Mouse (Mus musculus) heart, embryonic 13.5 days (tissue): ENCODE results near the gene Gm867. TPM values are rescaled to one million over a fixed set of nuclear protein-coding genes. Genes with fewer than 3 reads are reported as not detected.
A peak's percentile ranks its signal among the peaks of the same experiment; 100 is the strongest.

ENCODE experiments used
- ATAC-seq: fragments of 200-750 bp; cut with Nextera tagmentation; 2 replicates; pipeline ENCODE4 v1.8.0; 2017; ENCODE audit warnings: moderate TSS enrichment; ENCODE audit not compliant: insufficient number of reproducible peaks, low FRiP score, low TSS enrichment; ENCODE audit errors: extremely low read depth
- H3K27ac ChIP-seq: fragments of 300-500 bp; sonication (generic); replicated peaks from 2 replicates; pipeline ENCODE4 v1.5.1; 2015; ENCODE audit warnings: moderate library complexity, mild to moderate bottlenecking, inconsistent platforms
- H3K27me3 ChIP-seq: fragments of 300-500 bp; sonication (generic); replicated peaks from 2 replicates; pipeline ENCODE4 v1.6.1; 2015; ENCODE audit warnings: mild to moderate bottlenecking, inconsistent platforms
- H3K36me3 ChIP-seq: fragments of 300-500 bp; sonication (generic); 2 replicates; pipeline ENCODE4 v1.6.1; 2015; ENCODE audit warnings: mild to moderate bottlenecking, inconsistent platforms
- H3K4me1 ChIP-seq: fragments of 300-500 bp; sonication (generic); 2 replicates; pipeline ENCODE4 v1.6.1; 2015; ENCODE audit warnings: inconsistent platforms
- H3K4me2 ChIP-seq: fragments of 300-500 bp; sonication (generic); 2 replicates; pipeline ENCODE4 v1.6.1; 2015; ENCODE audit warnings: inconsistent platforms, mild to moderate bottlenecking, moderate library complexity
- H3K4me3 ChIP-seq: fragments of 300-500 bp; sonication (generic); 2 replicates; pipeline ENCODE4 v1.5.1; 2015; ENCODE audit warnings: moderate library complexity, mild to moderate bottlenecking, inconsistent platforms
- H3K9ac ChIP-seq: fragments of 300-500 bp; sonication (generic); 2 replicates; pipeline ENCODE4 v1.6.1; 2015; ENCODE audit warnings: inconsistent platforms, mild to moderate bottlenecking, moderate library complexity
- H3K9me3 ChIP-seq: fragments of 300-500 bp; sonication (generic); 2 replicates; pipeline ENCODE4 v1.6.1; 2016; ENCODE audit warnings: inconsistent platforms
- WGBS: fragments of 180-500 bp; shearing (Covaris S2); methylation state at CpG from one replicate; pipeline ENCODE4 v1.1.7; 2015; ENCODE audit warnings: mixed read lengths; 5-methylcytosine and 5-hydroxymethylcytosine counted together
- polyA plus RNA-seq: library from polyadenylated mRNA; unstranded; fragments of >200 nt; fragmentation: Nextera tagmentation; extraction: Ambion mirVana; gene quantifications from 2 replicates; pipeline ENCODE4 v1.2.1, GENCODE M21; 2015

Gm867 gene
- 0.99 and 1.8 TPM in 2 replicates for polyA plus RNA-seq

DNA sequence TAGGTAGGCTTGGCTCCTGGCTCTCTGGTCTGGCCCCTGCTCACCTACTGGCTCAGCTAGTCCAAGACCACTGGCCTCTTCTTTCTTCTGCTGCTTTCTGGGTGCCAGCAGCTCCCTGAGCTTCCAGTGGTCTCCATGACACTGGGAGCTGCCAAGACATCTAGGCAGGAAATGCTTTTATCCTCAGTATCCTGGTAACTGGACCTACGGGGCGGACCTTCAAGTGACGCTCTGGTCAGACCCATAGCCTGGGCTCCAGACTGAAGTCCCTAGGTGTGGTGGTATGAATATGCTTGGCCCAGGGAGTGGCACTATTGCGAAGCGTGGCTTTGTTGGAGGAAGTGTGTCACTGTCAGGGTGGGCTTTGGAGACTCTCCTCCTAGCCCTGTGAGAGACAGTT is at the start of gene Gm867:
Gene Gm867, minus strand, starts transcription at position 153 of the 400 bp plus-strand sequence.
- no peak within 1 kb of the TSS for H3K27ac ChIP-seq
- peaks cover 18% of the 10 kb centered on the region for H3K27me3 ChIP-seq
- WGBS, result 55% methylated on average over 5 of the region's 5 CpGs
- no peaks in the 10 kb centered on the region for H3K9me3 ChIP-seq
- peak within 1 kb of the TSS; percentile 25 for H3K4me3 ChIP-seq
- H3K36me3 ChIP-seq, result peaks cover 4% of the 10 kb centered on the region; the same call in 1 of the 2 replicates
- peak within 1 kb of the TSS; percentile 40; the same call in 1 of the 2 replicates for H3K9ac ChIP-seq
- peak within 1 kb of the TSS; percentile 32 for H3K4me2 ChIP-seq
- peaks cover 38% of the 10 kb centered on the region for H3K4me1 ChIP-seq
- no peak for ATAC-seq

DNA sequence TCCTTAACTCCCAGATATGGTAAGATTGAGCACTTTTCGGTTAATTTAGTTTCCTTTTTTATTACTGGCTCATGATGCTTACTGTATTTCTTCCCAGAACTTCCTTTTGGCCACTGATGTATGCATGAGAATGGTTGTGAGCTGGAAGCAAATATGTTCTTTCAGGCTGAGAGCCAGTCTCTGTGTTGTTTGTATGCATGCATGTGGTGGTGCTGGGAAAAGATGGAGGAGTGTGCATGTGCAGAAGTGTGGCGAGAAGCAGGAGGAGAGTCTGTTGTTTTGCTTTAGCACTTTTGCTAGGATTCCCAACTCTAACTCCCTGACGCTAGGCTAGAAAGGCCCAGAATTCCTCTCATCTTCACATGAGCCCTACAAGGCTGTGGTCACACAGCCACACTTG is 39.0 kb upstream of the Gm867 start:
- no peak overlapping the region for H3K4me2 ChIP-seq
- no peaks in the 10 kb centered on the region for H3K9me3 ChIP-seq
- no peak overlapping the region for H3K9ac ChIP-seq
- no peaks in the 10 kb centered on the region for H3K27me3 ChIP-seq
- ATAC-seq, result no peak
- no peaks in the 10 kb centered on the region for H3K36me3 ChIP-seq
- H3K4me1 ChIP-seq, result no peaks in the 10 kb centered on the region
- H3K4me3 ChIP-seq, result no peak overlapping the region
- H3K27ac ChIP-seq, result no peak overlapping the region
- WGBS, result 79% methylated on average over 3 of the region's 3 CpGs

DNA sequence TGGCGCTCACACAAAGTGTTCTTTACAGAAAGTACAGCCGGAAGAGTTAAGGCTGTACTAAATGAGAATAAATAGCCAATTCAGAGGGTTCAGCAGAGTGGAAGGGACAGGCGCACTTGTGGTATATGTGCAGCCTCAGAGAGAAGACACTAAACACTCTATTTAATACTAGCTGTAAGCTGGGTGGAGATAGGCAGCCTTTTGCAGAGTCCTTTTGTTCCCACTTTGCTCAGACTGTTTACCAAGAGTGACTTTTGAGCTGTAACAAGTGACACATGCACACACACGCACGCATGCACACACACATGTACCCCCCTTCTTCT is 38.3 kb upstream of the Gm867 start:
- WGBS, result 84% methylated on average over 5 of the region's 5 CpGs
- H3K4me3 ChIP-seq, result no peak overlapping the region
- no peaks in the 10 kb centered on the region for H3K36me3 ChIP-seq
- H3K4me1 ChIP-seq, result no peaks in the 10 kb centered on the region
- H3K27ac ChIP-seq, result no peak overlapping the region
- H3K4me2 ChIP-seq, result no peak overlapping the region
- H3K9me3 ChIP-seq, result no peaks in the 10 kb centered on the region
- H3K27me3 ChIP-seq, result no peaks in the 10 kb centered on the region
- H3K9ac ChIP-seq, result no peak overlapping the region
- ATAC-seq, result no peak

DNA sequence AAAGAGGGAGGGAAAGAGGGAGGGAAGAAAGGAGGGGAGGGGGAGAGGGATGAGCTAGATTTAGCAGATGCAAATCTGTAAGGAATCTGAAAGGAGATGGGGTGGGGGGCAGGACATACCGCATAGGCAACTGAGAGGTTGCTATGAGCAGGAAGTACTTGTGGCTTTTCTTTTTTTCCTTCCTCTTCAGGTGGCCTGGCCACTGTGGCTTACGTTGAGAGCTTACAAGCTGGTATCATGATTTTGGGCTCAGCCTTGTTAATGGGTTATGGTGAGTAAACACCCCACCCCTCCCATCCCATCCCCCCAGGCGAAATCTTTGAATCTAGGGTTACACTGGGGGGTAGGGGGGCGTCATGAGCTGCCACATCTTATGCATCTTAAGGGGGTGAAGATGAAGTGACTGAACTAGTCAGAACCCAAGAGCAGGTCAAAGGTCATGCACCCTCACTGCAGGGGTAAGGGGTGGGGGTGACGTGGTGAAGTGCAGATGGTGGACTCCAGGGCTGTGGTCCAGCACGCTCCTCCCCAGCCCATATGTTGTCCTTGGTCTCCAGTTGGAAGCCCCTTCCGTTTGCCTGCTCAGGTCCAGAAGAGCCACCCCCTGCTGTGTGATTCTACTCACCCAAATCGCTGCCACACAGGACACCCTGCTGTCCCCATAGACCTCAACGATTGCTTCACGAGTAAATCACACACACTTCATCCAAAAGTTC is 37.8 kb upstream of the Gm867 start:
- Histone ChIP-seq H3K36me3 (no peaks in the 10 kb centered on the region), H3K27me3 (no peaks in the 10 kb centered on the region), H3K4me3 (no peak overlapping the region), H3K4me2 (no peak overlapping the region), H3K4me1 (no peaks in the 10 kb centered on the region), H3K9ac (no peak overlapping the region), H3K9me3 (no peaks in the 10 kb centered on the region), H3K27ac (no peak overlapping the region)
- no peak for ATAC-seq
- WGBS, result 37% methylated on average over 10 of the region's 10 CpGs

DNA sequence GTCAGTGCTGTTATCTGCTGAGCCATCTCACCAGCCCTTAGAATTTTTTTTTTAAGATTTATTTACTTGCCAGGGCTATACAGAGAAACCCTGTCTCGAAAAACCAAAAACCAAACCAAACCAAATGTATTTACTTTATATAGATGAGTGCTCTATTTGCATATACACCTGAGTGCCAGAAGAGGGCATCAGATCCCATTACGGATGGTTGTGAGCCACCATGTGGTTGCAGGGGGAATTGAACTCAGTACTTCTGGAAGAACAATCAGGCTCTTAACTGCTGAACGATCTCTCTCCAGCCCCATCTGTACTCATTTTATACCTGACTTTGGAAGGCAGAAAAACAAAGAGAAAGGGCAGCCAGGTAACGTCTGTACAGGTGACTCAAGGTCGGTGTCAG is 34.7 kb upstream of the Gm867 start:
- Histone ChIP-seq H3K9ac (no peak overlapping the region), H3K36me3 (no peaks in the 10 kb centered on the region), H3K4me3 (no peak overlapping the region), H3K27me3 (no peaks in the 10 kb centered on the region), H3K27ac (no peak overlapping the region), H3K4me2 (no peak overlapping the region), H3K9me3 (no peaks in the 10 kb centered on the region), H3K4me1 (no peaks in the 10 kb centered on the region)
- no peak for ATAC-seq
- 63% methylated on average over 5 of the region's 5 CpGs for WGBS

DNA sequence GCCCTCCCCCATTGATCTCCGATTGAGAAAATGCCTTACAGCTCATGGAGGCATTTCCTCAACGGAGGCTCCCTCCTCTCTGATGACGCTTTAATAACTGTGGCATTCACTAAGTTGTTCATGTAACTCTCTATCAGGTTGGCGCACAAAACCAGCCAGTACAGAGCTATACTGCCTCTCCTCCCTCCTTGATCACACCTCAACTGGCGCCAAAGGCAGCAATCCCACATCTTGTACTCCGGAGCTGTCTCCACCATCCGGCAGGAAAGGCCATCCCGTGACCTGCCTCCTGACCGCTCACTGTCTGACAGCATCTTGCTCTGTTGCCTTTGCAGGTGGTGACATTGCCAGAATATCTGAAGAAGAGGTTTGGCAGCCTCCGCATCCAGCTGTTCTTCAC is 33.4 kb upstream of the Gm867 start:
- 84% methylated on average over 10 of the region's 10 CpGs for WGBS
- H3K4me3 ChIP-seq, result no peak overlapping the region
- no peaks in the 10 kb centered on the region for H3K27me3 ChIP-seq
- no peak for ATAC-seq
- no peak overlapping the region for H3K27ac ChIP-seq
- H3K36me3 ChIP-seq, result no peaks in the 10 kb centered on the region
- no peak overlapping the region for H3K4me2 ChIP-seq
- no peak overlapping the region for H3K9ac ChIP-seq
- H3K9me3 ChIP-seq, result no peaks in the 10 kb centered on the region
- no peaks in the 10 kb centered on the region for H3K4me1 ChIP-seq

DNA sequence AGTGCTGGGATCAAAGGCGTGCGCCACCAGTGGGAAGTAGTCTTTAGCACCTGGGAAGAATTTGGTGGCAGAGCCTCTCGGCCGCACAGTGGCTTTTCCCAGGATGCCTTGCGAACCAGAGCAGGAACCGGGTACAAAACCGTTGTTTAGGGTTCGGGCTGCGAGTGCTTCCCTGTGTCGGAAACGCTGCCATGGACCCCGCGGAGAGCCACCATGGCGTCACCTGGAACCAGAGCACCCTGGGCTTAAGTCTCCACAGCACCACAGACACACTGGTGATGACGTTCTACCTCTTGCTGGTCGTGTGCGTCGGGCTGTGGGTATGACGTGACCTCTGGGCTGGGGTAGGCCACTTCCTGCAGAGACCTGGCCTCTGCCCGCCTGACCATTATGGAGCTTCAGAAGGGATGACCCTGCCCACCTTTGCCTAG is 13.9 kb upstream of the Gm867 start, which contains the start of gene Gm5134:
Gene Gm5134, plus strand, starts transcription at position 134 of the 431 bp plus-strand sequence.
- H3K4me2 ChIP-seq, result peak within 1 kb of the TSS; percentile 66
- H3K27me3 ChIP-seq, result peaks cover 43% of the 10 kb centered on the region
- H3K9me3 ChIP-seq, result no peaks in the 10 kb centered on the region
- peak within 1 kb of the TSS; percentile 42; the same call in 1 of the 2 replicates for H3K9ac ChIP-seq
- peaks cover 19% of the 10 kb centered on the region for H3K4me1 ChIP-seq
- 17% methylated on average over 20 of the region's 20 CpGs for WGBS
- no peak within 1 kb of the TSS for H3K27ac ChIP-seq
- peak within 1 kb of the TSS; percentile 40 for H3K4me3 ChIP-seq
- ATAC-seq, result no peak
- no peaks in the 10 kb centered on the region for H3K36me3 ChIP-seq

DNA sequence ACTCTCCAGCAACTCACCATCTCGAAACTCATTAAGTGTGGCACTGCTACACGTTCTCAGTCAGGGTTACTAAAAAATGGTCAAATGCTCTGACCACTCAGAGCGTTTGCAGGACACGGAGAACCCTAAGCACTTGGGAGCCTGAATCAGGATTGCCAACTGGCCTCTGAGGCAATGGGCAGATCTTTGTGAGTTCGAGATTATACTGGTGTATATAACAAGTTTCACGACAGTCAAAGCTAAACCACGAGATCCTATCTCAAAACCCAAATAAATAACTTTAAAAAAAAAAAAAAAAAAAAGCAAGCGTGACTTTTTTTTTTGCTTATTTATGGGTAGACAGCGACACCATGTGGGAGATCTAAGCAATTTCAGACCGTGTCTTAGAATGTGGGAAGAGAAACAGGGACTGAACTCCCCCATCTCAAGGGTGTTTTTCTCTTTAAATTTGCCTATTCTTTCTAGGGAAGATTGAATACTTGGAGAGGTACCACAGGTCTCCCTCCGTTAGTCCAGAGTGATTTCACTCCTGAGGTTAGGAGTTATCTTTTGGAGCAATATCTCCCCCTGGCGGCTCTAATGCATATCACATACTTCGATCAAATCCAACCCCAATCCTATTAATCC is 11.1 kb upstream of the Gm867 start:
- Histone ChIP-seq H3K27me3 (peaks cover 56% of the 10 kb centered on the region), H3K36me3 (no peaks in the 10 kb centered on the region), H3K4me2 (peak overlapping the region; percentile 95), H3K27ac (no peak overlapping the region), H3K9ac (peak overlapping the region; percentile 83), H3K4me3 (peak overlapping the region; percentile 58), H3K9me3 (no peaks in the 10 kb centered on the region), H3K4me1 (peaks cover 19% of the 10 kb centered on the region)
- 4% methylated on average over 13 of the region's 13 CpGs for WGBS
- no peak for ATAC-seq

DNA sequence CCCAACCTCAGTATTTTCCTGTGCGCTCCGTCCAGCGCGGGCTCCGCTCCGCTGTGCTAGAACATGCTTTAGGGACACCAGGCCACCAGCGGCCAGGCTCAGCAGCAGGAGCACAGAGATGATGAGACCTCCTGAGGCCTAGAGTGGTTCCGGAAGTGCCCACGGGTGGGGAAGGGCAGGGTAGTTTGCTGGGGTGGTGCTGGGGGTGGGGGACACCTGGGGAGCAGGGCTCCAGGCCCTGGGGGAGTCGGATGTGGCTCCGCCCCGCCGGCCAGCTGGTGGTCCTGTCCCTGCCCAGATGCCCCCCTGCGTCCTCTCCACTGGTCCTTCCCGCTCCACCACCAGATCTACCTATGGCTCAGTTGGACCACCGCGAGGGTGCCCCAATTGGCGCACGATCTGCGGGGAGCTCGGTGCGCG is 10.3 kb upstream of the Gm867 start:
- Histone ChIP-seq H3K4me3 (peak overlapping the region; percentile 58), H3K4me2 (peak overlapping the region; percentile 95), H3K4me1 (peaks cover 19% of the 10 kb centered on the region), H3K9me3 (no peaks in the 10 kb centered on the region), H3K27me3 (peaks cover 56% of the 10 kb centered on the region), H3K27ac (no peak overlapping the region), H3K36me3 (no peaks in the 10 kb centered on the region), H3K9ac (peak overlapping the region; percentile 83)
- peak; percentile 39 for ATAC-seq
- WGBS, result under 1% methylated on average over 23 of the region's 23 CpGs

DNA sequence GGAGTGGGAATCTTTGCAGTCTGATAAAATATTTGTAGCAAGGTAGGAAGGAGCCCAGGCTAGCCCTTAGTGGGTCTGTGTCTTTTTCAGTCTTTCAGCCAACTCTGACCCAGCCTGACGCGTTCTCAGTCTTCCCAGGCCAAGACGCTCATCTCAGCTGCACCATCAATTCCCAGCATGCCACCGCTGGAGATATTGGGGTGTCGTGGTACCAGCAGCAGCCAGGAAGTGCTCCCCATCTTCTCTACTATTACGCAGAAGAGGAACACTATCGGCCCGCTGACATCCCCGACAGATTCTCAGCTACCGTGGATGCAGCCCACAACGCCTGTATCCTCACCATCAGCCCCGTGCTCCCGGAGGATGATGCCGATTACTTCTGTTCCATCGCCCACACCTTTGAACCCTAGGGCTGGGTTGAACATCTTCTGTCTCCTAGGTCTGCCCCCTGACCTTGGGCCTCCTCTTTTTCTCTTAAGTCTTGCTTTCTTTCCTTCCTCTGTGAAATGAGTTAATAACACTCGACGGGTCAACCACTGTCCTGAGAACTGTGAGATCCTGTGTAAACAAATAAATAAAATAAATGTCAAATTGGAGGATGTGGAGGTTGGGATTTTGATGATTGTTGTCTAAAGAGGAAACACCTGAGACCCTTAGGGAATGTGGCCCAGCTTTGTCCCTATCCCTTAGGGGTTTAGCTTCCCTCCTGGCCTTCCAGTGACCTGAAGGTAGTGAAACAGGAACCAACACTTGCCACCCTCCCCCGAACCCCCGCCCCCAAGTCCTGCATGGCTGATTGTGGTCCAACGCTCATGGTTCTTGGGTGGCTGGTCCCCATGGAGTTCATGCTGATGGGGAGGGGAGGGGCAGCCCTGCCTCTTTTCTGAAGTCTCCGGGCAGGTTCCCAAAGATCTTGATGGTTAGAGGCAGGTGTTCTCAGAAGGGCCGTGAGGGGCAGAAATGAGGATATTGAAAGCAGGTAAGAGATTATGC is 8.9 kb upstream of the Gm867 start:
- Histone ChIP-seq H3K9me3 (no peaks in the 10 kb centered on the region), H3K36me3 (no peaks in the 10 kb centered on the region), H3K4me1 (peaks cover 21% of the 10 kb centered on the region), H3K4me2 (no peak overlapping the region), H3K27me3 (peaks cover 51% of the 10 kb centered on the region), H3K4me3 (no peak overlapping the region), H3K27ac (no peak overlapping the region), H3K9ac (no peak overlapping the region)
- 81% methylated on average over 22 of the region's 22 CpGs for WGBS
- no peak for ATAC-seq

DNA sequence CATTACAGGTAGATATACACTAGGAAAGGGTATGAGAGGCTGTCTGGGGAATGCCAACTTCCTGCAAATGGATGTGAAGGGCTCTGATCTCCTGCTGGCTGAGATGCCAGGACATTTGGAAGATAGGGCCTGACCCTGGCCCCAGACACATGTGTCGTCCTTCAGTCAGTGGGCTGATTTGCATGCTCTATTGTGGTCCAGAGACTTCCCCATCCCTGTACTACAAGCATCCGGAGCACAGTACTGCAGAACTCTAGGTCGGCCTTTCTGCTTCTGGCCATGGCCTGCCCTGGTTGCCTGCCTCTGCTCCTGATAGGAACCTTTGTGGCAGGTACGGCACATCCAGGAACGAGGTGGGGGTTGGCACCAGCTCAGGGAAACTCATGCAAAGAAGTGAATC is 7.6 kb upstream of the Gm867 start:
- H3K4me3 ChIP-seq, result no peak overlapping the region
- no peak overlapping the region for H3K4me2 ChIP-seq
- ATAC-seq, result no peak
- H3K36me3 ChIP-seq, result no peaks in the 10 kb centered on the region
- H3K9ac ChIP-seq, result no peak overlapping the region
- H3K9me3 ChIP-seq, result no peaks in the 10 kb centered on the region
- H3K27ac ChIP-seq, result no peak overlapping the region
- peaks cover 20% of the 10 kb centered on the region for H3K4me1 ChIP-seq
- peaks cover 39% of the 10 kb centered on the region for H3K27me3 ChIP-seq
- 76% methylated on average over 5 of the region's 5 CpGs for WGBS
